Mouse (Mus musculus) common myeloid progenitor, adult 5-6 weeks (primary cell): ENCODE measurements around the gene Stxbp3. TPM values are rescaled to one million over a fixed set of nuclear protein-coding genes. Genes with fewer than 3 reads are reported as not detected.
"Not testable (repeated sequence)": the region's sequence is repeated elsewhere in the genome, so short reads cannot be mapped to it uniquely, and the experiment has no call there.

Experiments used
- ATAC-seq: replicated peaks from 2 replicates; pipeline ENCODE4 v1.8.0; 2016; ENCODE audit warnings: low read depth, mild to moderate bottlenecking, moderate TSS enrichment, inconsistent platforms; ENCODE audit not compliant: poor library complexity, severe bottlenecking
- total RNA-seq: library from RNA; stranded (forward); fragments of 200-1000, 187-1606 nt; gene quantifications from 2 replicates; pipeline ENCODE4 v1.2.3, GENCODE M21; 2017

Gene Stxbp3
- total RNA-seq, 1 experiment from 2014 or later, result 36.5 TPM

DNA sequence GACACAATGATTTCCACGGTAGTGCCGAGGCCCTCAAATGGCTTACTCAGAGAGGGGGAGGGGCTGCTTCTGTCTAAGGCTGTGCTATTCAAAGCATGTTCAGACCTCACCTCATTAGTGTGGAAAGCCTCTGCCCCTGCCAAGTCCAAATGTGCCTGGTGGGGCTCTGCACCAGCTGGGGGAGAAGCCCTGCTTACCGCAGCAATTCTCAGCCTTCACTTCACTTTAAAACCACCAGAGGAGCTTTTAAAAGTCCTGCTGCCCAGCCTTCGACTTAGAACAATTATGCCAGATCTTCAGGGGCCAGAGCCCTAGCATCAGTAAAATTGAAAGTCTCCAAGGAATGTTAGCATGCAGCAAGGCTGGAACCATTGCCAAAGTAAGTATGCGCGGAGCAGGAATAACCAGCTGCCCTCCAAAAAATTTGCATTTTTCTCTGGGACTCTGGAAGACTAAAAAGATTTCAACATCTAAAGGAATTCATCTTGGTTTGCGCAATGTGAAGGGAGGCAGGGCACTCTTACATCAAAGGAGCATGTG, 18.0 kb upstream of the Stxbp3 start:
- ATAC-seq, result no peak

DNA sequence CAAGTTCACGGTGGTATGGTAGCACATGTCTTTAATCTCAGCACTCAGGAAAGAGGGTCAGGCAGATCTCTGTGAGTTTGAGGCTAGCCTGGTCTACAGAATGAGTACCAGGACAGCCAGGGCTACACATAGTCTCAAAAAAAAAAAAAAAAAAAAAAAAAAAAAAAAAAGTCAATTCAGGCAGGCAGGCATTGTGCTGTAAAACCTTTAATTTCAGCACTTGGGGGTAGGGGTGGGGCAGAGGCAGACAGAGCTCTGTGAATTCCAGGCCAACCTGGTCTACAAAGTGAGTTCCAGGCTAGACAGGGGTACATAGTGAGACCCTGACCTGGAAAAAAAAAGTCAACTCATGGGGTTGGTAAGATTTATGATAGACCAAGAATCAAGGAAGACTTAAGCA, 17.4 kb upstream of the Stxbp3 start:
- no peak for ATAC-seq

DNA sequence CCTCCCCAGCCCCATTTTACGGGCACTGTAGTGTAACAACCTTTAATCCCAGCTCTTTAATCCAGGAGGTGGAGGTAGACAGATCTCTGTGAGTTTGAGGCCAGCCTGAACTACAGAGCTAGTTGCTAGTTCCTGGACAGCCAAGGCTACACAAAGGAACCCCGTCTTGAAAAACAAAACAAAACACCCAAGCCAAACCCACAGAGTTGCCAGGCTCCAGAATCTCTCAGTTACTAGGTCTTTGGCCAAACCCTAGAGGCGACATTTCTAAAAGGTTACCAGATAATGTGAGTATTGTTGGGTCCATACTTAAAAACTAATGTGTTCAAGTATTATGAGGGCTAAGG, 16.8 kb upstream of the Stxbp3 start:
- ATAC-seq, result no peak

DNA sequence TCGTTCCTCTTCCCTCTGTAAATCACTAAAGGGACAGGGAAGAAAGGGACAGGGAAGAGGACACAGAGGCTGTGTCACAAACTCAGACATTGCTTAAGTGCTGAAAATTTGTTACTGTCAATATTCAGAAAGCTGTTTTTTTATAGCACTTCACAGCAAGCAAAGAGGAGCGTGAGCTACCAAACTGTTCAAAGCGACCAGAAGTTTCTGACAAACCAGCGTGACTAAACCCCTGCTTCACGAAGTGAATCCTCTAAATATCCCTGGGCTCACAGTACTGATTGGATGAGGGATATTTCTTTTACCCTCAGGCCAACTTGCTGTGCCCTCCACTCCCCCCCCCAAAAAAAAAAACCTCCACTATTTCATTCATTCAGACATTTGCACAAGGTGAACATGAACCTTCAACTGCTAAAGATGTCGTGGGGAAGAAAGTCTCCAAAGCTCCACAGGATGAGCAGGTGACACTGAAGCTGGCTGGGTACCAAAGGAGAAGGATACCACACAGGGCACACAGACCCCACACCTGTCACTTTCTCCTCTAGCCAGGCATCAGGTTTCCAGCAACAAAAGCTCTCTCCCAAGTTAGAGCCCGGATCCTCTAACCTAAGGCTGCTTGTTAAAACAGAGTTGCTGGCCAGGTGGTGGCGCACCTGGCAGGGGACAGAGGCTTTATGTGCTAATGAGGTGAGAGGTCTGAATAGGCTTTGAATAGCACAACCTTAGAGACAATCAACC, 16.2 kb upstream of the Stxbp3 start:
- no peak for ATAC-seq

DNA sequence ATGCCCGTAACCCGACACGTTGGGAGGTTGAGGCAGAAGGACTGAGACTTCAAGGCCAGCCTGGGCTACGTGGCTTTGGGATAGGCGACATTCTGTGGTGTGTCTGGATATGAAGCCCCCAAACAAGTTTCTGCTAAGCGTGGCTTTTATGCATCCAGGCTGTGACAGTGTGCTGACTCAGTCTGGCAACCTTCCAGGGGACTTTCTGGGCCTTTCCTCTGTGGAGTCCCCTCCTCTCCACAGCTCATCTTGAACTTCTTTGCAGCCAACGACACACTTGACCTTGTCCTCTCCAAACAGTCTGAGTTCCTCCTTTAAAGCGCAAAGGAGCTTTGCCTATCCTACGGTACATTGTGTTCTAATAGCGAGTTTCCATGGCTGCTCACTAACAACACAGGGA, 15.5 kb upstream of the Stxbp3 start:
- peak; percentile 65 for ATAC-seq

DNA sequence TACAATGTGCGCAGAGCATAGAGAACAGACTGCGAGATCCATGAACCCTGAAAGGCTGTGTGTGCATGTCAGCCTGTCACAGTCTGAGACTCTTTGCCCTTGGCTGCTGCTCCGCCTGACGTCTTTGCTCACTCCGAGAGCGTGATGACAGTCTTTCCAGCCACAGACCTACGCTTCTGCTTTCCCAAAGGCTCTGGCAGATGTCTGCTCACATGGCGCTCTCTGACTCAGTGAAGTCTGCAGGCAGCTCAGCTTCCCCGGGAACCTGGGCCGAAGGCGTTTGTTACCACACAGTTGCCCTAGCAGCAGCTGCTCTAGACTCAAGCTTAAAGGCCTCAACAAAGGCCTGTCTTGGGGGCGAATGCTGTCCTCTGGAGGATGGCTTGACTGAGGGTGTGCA, 15.0 kb upstream of the Stxbp3 start:
- ATAC-seq, result peak; percentile 69

DNA sequence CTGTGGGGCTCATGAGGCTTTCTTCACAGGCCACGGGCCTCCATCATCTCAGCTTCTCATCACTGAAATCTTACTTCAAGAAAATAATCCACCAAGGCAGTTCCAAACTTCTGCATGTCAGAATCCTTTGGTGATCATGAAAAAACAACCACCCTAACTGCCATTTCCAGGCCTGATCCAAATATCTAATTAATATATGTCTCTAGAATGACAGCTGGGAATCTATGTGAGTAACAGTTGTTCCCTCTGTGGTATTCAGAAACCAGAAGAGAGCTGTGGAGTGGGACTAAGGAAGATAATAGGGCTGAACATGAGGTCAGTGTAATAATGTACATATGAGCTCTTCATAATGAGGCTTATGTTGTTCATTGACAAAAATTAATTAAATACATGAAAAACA, 12.9 kb upstream of the Stxbp3 start:
- no peak for ATAC-seq

DNA sequence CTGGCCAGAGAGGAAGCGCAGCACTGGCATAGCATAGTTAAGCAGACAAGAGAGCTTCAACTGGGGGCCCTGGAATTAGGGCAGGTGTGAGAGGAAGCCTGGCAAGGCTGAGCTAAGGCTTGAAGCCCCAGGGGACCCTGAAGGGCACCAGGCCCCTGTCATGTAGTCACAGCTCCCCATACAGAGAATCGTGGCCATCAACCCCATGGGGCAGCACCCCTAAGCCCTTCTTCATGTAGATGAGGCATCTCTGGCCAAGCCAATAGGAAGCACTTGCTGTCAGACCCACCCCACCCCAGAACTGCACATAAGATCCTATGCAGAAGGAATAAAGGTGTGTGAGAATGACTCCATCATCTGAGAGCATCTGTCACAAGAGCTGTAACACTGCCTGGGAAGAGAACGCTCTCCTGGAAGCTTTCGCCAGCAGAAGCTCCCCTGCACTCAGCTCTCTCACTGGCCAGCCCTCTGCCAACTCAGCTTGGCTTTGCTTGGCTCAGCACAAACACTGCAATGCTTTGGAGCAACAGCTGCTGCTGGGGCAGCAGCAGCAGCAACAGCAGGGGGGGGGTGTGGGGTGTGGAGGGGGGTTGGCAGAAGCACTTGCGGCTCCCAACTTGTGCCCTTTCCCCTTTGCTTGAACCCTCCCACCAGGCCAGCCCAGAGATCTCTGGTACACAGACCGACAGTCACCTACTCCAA, 11.8 kb upstream of the Stxbp3 start:
- ATAC-seq, result no peak

DNA sequence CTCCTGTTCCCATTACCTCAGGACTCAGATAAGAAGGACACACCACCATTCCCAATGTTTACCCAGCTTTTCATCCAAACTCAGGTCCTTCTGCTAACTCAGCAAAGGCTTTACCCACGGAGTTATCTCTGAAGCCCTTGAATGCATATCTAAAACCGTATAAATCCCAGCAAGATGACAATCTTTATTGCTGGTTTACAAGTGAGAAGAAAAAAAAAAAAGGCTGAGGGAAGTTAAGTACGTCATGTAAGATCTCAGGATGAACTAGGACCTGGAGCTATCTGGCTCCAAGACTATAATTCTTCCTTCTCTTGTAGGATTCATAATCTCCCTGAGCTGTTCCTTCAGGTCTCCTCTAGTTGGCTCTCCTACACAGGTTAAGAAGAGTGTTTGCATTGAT, 11.2 kb upstream of the Stxbp3 start:
- ATAC-seq, result no peak

DNA sequence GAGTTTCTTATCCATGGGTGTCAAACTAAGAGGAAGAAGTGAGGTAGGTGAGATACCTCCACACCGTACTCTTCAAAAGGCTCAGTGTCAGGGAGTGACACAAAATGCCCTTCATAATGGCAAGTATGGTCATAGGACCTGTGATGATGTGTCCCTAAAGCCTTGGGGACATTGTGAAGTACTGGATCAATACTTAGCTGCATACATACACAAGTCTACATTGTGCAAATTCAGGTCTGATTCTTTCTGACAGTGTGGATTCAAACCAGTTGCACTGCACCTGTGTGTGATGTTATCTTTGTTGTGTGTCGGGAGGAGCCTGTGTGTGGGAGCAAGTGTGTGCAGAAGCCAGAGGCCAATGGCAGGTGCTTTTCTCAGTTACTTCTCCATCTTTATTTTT, 10.7 kb upstream of the Stxbp3 start:
- no peak; the same call in 1 of the 2 replicates for ATAC-seq

DNA sequence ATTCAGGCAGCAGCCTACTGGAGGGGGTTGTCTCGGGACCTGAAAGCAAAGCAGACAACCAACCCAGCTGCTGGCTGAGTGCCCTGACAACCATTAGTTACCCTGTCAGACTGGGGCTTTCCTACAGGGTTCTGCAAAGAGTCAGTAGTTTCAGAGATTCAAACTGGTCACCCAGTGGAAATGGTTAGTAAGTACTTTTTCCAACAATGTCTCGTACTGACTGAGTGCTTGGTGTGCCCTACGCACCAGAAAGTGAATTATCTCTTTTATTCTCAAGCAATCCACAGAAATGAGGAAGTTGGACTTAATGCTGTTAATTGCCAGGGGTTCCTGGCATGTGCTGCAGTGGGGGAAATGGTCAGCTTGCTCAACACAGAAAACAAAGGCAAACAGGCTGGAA, 10.2 kb upstream of the Stxbp3 start:
- ATAC-seq, result peak; percentile 91

DNA sequence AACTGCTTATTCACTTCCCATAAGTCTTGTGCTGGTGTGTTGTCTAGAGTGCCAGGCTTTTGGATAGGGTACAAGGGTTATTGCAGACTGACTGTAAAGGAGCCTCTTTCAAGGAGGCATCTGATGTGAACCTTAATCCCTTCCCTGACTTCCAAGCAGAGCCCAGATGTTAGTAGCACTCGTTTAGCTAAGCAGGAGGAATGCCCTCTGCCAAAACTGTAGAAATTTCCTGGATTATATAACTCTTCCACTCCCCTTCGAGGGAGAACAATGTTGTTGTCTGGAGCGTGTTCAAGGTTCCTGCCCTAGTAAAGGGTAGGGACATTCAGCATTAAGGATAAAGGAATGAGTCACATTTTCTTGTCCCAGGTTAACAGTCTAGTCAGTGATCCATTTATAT, 6.3 kb upstream of the Stxbp3 start:
- no peak for ATAC-seq

DNA sequence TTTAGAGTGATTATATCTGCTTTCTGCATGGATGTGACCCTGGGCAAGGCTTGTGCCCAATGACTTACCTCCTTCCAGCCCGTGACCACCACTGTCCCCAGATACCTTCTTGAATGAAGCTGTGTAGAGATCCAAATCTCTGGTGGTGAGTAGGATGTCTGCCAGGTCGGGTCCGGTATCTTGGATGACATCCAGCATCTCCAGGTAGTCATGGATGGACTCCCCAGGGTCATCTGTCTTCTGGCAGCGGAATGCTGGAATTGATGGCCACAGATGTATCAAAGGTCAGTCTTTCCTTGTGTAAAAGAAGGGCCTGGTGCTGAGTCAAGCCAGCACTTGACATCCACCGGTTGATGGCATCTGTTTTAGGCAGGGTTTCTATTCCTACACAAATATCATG, 4.2 kb upstream of the Stxbp3 start:
- no peak for ATAC-seq

DNA sequence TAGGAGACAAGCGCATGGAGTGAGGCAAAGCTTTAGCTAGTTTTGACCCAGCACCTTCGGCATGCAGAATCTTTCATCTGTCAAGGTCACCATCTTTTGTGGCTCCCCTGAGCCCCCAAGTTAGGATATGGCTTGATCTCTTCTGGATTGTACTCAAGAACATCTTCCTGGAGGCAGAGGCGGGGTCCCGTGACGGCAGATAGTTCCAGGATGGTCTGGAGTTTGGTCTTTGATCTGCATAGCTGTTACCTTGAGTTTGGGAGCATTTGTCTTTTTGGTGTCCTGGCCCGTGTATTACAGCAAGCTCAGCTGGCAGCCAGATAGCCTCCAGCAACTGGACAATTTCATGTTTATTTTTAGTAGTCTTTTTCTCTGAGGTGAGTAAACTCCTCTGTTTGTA, 3.7 kb upstream of the Stxbp3 start:
- ATAC-seq, result no peak

DNA sequence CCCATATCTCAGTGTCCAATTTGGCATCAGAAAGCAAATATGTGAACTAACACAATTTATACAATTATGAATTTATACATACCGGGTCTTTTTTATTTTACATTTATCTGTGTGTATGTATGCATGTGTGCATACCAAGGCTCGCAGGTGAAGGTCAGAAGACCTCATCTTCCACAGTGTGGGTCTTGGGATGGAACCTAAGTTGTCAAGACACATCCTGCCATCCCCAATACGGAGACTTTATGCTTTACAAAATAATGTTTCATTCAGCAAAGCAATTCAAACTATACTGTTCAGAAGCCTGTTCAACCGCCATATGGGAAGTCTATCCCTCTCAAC, 359 bp upstream of the Stxbp3 start:
- 0 out of 2 replicates have a peak, but pooled peaks have one; percentile 0 for ATAC-seq

DNA sequence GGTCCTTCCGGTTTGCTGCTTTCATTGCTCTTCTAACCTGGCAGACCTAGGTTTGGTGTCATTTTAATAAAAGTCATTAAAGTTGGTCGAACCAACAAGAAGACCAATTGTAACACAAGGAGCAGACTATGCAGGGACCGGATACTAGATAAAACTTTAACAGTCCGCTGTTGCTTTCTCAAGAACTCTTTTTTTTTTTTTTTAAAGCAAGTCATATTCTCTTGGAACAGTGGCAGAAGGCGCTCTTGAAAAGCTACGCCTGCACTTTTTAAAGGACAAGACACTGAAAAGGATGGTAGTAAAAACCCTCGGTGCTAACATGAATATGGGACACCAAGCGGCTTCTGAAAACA, 703 bp downstream of the Stxbp3 start:
- ATAC-seq, result peak; percentile 1; the same call in 1 of the 2 replicates

DNA sequence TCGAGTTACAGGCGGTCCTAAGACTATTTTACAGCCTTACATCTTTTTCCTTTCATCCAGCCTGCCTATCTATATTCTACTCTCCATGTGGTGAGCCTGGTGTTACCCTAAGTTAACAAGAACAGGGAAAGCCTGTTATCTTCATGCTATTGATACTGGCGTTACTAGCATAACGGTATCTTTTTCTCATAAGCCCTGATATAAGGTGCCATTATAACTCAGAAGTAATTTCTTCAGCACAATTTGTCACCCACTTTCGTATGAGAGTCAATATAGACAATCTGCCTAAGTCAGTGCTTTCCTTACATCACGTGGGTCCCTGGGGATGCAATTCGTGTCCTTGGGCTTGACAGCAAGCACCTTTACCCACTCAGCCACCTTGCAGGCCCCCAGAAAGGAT, 1.3 kb downstream of the Stxbp3 start:
- no peak for ATAC-seq

DNA sequence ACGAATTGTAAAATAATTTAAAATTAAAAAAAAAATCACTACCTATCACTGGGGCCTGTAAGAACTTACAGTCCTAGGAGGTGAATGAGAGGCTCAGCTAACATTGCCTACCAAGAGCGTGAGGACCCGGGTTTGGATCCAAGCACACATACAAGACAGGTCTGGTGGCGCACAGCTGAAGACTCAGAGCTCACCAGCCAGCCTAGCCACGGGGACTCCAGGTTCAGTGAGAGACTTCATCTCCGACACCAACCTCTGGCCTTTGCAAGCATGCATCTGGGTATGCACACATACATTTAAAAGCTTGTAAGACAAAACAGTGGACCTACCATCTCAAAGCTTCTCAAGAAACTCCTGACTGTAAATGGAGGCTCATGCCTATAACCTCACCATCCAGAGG, 3.4 kb downstream of the Stxbp3 start:
- ATAC-seq, result no peak

DNA sequence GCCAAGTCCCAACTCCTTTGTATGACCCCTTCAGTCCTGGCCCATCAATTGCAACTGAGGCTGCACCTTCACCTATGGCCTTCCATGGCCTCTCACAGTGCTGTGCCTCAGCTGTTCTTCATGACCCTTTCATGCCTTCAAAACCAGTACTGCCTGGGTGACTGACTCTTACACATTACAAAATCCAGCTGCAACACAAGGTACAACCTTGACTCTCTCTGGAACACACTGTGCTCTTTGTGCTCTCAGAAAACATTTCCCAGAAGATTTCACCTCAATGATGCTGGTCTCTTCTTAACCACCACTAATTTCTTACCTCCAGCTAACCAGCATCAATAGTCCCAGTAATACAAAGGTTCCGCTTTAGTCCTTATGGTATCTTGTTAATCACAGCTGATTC, 6.6 kb downstream of the Stxbp3 start:
- not testable (repeated sequence) for ATAC-seq

DNA sequence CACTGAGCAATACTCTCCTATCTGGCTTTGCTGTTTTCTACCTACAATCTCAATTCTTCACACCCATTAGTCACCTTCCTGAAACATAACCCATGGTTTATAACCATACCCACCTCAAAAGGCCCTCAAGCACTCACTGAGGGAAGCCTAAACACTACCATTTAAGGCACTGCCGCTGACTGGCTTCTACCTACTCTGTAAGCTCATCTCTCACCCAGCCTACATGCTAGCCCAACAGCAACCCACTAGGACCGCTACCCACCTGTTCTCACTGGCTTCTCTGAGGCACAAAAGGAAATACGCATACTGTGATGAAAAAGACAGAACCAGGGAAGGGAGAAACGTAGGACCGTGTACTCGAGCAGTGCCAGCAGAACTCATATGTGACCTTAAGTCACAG, 8.6 kb downstream of the Stxbp3 start:
- no peak for ATAC-seq

DNA sequence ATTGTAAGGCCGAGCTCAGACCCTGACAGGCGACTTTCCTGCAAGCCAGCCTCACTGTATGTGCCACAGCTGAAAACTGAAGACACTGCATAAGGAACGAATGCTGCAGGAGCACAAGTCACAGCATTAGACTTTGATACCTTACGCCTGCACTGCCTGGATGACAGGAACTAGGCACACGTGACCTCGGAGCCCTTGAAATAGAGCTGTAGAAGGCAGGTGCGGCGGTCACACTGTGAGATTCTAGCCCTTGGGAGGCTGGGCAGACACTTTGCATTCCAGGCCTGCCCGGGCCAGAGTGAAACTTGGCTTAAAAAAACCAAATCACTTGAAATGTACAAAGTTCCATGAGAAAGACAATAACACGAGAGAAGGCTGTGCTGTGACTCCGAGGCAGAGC, 9.8 kb downstream of the Stxbp3 start:
- no peak for ATAC-seq

DNA sequence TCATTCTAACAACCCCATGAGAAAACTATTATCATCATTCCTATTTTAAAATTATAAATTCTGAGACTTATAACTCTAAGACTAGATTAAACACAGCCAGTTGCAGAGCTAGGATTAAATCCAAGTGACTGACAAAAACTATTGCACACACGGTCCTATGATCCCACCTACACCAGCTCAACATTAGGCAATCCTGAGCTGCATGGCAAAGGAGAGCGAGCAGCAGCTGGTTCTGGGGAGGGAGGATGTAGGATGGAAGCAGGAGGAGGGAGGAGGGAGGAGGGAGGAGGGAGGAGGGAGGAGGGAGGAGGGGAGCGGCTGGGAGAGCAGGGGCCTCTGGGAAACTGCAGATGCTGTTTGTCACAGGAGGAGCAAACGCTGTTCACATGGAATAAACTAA, 24.7 kb downstream of the Stxbp3 start:
- ATAC-seq, result no peak
